Mouse (Mus musculus) urinary bladder, adult 18-20 months (tissue): Measurements from ENCODE around the gene Gm17657.

ENCODE experiments used
- DNase-seq, 2 experiments: peaks; one replicate each; pipeline ENCODE4 v3.0.0; 2022; ENCODE audit warnings: low spot score in 2 of 2, mixed read lengths in 2 of 2

Gene Gm17657

DNA sequence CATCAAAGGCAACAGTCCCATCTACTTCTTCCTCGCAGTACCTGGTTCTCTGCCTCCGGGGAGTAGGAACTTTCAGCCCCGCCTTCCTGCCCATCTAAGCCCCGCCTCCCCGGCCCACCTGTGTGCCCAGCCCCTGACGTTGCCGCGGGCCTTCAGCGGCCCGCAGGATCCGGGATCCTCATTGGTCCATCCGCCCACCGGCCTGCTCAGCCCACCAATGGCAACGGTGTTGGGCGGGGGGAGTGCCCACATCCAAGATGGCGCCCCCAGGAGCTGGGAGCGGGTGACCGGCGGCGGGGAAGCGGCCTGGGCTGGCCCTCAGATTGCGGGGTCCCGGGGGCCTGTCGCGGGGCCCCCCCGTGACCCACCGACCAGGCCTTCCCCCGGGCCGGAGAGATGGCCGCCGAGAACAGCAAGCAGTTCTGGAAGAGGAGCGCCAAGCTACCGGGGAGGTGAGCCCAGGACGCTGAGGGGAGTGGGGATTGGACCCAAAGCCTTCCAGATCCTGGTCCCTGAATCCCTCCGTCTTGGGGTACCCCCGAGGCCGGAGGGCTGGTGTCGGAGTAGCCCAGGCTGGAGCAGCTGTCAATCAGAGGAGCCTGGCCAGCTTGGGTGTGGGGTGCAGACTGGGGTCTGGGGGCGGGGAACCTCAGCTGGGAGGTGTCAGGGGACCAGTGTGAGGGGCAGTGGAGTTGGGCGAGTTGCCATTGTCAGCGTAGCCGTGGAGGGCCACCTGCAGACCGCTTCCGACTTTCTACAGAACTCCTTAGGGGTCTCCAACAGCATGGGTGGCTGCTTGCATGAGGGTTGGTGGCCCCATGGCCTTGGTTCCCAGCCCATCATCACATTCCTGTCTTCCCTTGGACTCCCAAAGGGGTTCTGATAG lies at the start of gene Gm17657, which contains the start of gene Tbc1d22b:
Gm17657 (minus strand) TSS at position 96 of the 886 bp plus-strand sequence.
Tbc1d22b (plus strand) TSS at position 243 of the 886 bp plus-strand sequence.
- DNase-seq, result peak; percentile 89 to 91

DNA sequence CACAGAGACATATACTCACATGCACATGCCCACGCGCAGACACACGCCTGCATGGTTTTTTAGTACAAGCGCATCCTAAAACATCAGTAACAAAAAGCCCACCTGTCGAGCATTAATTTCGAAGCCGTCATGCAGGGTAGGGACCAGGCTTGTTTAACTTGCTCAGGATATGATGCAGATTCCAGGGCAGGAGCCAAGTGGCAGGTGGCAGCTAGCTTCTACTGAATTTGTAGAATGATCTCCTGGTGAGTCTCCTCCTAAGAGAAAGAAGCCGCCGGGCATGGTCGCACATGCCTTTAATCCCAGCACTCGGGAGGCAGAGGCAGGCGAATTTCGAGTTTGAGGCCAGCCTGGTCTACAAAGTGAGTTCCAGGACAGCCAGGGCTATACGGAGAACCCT lies 49.6 kb upstream of the Gm17657 start:
- DNase-seq, result no peak

DNA sequence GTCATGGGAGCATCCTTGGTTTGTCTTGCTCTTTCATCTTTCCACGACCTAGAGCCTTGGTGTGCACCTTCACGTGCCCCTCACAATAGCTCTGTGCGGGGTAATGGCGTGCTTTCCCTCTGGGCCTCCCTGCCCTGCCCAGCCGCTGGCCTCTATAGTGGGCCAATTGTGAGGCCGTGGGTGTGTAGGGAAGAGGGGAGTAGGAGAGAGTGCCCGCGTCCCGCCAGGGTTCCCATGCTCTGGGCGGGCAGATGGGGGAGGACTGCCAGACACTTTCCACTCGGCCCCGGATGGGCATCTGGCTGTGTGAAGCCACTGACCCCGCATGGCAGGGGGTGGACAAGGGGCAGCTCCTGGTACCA lies 47.3 kb upstream of the Gm17657 start:
- DNase-seq, result no peak

DNA sequence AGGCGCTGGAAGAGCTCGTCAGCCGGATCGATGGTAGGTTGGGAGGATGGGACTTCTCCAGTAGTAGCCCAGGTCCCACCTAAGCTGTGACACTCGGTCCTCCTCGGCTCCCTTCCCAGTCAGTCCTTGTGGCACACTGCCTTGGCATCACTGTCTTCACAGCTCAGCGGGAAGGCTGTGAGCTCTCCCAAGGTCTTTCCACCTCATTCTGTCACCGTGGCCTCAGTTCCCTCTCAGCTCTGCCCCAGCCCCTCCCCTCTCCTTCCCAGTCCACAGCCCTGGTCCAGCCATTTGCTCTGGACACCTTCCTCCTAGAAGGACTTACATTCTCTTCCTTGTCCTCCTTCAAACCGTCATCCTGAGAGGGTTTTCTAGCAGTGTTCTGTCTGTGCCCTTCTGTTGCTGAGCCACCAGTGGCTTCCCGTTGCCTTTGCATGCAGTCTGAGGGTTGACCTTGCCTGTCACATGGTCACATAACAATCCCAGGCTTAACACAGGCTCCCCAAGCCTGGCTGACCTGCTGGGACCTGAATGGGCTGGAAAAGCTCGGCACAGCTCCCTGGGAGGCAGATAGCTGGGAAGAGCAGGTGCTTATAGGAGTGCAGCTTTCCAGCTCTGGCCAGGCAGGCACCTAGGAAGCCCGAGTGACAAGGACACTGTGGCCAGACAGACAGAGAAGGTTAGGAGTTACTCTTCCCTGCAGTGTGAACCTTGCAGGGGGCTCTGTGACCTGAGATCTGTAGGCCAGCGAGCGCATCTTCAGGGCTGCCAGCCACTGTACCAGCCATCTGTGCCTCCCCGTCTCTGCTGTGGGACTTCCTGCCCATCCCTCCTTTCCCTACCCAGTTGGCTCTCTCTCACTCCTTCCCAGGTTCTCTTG lies 46.7 kb upstream of the Gm17657 start:
- DNase-seq, result no peak

DNA sequence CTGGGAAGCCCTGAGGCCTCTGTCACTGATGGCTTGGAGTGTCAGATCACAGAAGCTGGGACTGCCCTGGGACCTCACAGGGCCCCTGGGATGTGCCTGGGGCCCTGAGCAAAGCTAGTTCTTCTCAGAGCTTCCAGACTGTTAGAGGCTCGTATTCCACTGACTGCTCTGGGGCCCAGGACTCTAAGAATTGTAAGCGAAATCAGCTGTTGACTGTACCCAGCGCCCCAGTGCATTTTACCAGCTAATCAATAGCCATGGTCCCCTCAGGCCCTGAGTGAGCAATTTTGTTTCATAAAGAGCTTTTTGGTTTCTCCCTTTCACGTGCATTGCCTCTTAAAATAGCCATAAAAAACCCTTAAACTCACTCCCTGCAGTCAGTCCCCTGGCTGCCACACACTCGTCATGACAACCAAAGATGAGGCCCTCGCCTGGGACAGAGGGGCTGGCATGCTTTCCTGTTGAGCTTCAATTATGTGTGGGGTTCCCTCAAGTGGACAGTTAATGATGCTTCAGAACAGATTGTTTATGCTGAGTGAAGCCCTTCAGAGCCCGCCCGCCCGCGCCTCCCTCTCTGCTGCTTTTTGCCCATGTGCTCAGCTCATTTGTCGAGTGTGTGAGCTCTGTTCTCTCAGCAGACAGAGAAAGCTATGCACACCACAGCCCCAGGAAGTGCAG lies 39.9 kb upstream of the Gm17657 start:
- DNase-seq, result no peak

DNA sequence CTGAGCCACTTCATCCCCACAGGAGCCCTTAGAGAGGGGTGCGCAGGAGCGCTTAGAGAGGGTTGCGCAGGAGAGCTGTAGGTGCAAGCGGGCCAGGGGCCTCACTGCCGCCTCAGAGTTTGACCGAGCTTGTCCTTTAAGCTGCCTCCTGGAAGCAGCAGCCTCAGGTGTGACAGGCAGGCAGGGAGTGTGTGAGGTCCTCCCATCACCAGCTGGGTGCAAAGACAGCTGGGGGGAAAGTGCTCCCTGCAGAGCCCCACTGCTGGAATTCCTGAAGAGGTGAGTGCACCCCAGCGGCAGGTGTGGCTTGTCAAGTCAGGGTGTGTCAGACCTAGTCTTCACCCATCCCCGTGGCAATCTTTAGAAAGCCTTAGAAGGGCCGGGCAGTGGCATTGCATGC lies 37.5 kb upstream of the Gm17657 start:
- no peak for DNase-seq

DNA sequence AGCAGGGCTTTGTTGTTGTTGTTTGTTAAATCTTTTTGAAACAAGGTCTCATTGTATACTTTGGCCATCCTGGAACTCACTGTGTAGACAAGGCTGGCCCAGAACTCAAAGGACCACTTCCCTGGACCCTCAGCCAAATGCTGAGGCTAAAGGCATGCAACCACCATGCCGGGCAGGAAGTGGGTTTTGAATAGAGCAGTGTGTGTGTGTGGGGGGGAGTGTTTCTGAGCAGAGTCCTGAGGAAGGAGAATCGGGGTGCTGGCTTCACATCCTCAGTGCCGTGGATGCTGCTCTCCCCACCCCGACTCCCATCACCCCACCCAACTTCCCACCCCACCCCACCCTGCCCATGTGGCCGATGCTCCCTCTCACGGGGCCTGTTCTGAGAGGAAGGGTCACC lies 36.0 kb upstream of the Gm17657 start:
- no peak for DNase-seq

DNA sequence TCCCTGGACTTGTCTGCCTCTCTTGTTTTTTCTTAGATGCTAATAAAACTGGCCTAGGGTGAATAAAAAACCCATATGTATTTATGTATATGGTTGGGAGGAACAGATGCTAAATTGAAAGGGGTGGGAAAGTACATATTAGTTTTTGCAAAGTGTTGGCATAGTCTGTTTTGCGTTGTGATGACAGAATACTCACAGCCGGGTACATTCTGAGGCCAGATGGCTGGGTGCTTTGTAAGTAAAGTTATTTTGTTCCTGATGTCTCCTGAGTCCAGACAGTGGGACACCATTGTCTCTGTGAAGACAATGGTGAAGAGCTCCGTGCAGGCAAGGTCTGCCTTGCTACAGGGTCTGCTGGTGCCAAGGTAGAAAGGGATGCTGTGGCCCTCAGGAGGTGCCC lies 35.3 kb upstream of the Gm17657 start:
- DNase-seq, result no peak

DNA sequence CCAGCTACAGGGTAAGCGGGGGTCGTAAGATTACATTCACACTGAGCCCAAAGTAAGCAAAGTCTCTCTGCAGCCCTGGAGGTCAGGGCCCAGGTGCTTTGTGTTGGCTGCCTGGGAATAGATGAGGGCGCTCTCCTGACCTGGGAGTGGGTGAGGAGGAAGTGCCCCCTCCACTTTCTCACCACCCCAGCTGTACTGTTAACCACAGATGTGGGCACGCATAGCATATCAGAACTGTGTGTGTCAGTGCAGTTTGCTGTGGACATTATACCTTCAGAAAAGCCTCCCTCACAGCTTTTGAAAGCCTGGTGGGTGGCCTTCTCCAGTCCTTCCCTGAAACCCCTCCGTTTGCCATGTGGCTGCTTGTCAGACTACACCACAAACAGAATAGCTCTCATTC lies 34.9 kb upstream of the Gm17657 start:
- DNase-seq, result no peak

DNA sequence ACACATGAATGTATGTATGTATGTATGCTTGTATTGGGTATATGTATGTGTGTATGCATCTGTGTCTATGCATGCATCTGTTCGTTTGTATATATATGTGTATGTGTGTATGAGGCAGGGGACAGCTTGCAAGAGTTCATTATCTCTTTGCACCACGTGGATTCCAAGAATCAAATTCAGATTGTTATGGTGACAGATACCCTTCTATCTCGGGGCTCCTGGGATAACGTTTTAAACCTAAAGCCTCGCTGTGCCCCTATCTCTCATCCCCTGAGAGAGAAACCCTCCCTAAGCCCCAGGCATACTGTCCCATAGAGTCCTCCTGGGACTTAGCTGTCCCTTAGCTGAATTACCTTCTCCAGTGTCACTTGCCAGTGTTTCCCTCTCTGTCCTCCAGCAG lies 34.1 kb upstream of the Gm17657 start:
- DNase-seq, result no peak

DNA sequence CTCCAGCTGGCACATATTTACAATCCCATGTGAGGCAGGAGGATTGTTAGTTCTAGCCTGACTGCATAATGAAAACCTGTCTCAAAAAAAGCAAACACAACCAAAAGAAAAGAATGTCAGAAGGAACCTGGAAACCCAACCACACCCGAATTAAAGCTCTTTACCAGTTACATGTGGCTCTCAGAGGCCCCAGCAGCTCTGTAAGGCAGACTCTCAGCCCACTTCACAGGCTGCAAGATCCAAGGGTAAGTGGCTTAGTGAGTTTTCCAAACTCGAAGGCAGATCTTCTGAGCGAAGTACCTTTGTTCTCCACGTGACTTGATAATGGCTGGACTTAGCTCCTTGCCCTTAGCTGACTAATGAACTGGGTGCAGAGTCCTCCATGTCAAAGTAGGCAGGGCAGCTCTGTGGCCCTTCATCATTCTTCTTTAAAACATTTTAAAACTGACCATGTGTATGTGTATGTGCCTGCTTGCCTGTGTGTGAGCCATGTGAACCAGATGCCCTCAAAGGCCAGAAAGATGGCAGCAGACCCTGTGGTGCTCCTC lies 30.2 kb upstream of the Gm17657 start:
- DNase-seq, result no peak

DNA sequence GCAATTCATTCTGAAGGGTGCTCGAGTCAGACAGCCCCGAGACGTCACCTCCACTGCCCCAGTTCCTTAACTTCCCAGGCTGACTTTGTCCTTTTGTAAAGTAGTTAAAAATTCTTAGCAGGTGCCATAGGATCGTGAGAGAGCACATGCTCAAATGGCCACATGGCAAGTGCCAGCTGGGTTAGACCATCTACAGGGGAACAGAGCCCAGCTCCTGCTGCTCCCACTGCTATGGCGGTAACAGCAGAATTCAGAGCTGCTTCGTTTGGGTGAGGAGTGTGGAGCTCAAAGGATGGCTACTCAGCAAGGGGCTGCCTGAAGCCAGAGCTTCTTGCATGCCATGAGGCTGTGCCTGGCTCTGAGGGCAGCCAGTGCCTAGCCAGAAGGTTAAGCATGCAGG lies 20.4 kb upstream of the Gm17657 start:
- DNase-seq, result no peak

DNA sequence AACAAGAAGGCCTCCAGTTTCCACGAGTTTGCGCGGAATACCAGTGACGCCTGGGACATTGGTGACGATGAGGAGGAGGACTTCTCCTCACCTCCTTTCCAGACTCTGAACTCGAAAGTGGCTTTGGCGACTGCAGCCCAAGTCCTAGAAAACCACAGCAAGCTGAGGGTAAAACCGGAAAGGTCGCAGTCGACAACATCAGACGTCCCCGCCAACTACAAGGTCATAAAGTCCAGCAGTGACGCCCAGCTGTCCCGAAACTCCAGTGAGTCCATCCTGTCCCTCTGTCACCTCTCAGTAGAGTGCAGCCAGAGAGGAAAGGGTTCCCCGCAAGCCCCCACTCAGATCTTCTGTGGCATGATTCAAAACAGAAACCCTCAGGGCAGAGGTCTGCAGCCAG lies 19.0 kb upstream of the Gm17657 start:
- no peak for DNase-seq

DNA sequence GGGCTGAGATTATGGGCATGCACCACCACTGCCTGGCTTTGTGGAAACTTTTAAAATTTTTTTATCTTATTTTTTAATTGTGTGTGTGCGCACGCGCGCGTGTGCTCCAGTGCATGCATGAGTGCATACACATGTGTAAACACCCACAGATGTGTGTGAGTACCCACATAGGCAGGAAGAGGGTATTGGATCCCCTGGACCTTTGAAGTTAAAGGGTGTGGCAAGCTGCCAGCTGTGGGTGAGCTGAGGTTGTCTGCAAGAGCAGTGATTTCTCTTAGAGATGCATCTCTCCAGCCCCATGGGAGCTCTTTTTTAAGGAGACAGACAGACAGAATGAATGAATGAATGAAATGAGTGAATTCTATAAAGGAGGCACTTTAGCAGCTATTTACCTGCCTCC lies 16.1 kb upstream of the Gm17657 start:
- DNase-seq, result no peak

DNA sequence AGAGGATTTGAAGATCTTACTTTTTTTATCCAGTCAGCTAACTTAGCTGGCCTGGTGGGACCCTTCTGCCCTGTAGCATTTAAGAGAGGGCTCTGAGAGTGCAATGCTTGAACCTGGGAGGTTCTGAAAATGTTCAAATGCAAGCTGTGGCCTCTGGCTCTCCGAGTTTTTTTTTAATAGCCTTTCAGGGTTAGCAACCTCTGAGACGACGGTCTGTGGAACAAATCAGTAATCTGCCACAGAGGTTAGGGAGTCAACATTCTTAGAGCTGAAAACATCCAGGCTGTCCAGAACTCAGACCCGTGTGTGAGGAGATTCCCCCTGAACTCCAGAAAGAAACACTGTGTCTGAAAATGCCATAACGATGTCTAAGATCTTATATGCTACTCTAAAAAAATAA lies 9.0 kb upstream of the Gm17657 start:
- DNase-seq, result no peak

DNA sequence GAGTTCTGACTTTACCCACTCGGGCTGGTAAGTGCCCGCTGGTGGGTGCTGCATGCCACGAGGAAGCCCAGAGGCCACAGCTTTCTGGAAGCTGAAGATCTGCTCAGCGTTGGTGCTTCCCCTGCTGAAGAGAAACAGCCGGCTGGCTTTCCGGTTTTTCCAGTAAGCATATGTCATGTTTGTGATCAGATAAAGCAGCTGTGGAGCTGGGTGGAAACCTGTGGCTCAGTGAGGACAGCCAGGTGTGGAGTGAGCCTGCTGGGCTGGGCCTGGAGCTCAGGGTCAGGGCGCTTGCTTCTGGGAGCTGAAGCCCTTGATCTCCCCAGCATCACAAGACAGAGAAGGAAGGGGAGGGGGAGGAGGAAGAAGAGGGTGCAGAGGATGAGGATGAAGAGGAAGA lies 7.5 kb upstream of the Gm17657 start:
- peak; percentile 29 to 47 for DNase-seq

DNA sequence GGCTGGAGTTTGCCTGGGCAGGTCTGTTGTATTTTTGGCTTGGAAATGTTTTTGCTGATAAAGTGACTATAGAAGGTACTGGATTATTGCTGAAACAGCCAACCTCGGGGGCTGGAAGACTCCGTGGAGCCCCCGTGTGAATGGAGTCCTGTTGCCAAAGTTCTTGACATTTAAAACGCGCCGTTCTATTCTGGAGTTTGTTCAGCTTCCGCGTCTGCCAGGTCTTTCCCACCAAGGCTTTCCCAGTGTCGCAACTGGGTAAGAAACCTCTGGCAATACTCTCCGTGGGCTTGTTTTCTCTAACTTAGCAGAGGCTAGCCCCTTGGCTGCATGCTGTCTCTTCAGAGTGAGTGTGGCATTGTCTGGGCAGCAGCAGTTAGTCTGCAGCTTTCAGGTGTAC lies 7.0 kb upstream of the Gm17657 start:
- DNase-seq, result no peak

DNA sequence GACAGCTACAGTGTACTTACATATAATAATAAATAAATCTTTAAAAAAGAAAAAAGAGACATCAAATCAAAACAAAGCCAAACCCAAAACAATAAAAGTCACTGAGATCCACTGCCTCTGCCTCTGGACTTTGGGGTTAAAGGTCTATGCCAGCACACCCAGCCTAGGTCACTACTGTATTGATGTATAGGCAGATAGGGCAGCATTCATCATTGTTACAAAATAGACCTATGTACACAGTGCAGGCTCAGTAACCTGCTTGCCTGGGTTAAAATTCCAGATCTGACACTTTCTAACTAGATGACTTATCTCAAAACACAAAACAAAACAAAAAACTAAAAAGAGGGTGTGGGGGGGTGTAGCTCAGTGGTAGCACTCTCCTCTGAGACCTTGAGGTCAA lies 4.7 kb upstream of the Gm17657 start:
- DNase-seq, result no peak

DNA sequence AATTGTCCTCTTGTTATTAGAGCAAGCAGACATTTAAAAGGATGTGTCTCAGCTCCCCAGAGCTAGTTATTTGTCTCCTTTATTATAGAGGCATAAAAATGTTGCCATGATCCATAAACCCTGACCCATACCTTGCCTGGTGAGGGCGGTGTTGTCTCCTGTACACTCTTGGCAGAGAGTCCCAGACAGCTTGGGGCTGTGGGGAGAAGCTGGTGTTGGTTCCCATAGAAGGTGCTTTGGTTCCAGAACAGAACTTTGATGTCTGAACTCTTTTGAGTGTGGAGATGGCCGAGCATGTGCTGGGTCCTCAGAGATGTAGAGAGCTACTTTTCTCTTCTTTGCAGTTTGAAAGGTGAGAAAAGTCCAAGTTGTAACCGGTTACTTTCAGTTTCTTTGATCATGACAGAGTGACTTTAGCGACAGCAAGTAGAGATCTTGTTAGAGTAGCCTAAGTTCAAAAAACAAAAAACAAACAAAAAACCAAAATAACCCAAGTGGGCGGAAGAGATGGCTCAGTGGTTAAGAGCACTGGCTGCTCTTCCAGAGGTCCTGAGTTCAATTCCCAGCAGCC lies 2.8 kb upstream of the Gm17657 start, which contains the start of gene Tmem217:
Tmem217 (minus strand) TSS at position 224 of the 571 bp plus-strand sequence.
- no peak for DNase-seq

DNA sequence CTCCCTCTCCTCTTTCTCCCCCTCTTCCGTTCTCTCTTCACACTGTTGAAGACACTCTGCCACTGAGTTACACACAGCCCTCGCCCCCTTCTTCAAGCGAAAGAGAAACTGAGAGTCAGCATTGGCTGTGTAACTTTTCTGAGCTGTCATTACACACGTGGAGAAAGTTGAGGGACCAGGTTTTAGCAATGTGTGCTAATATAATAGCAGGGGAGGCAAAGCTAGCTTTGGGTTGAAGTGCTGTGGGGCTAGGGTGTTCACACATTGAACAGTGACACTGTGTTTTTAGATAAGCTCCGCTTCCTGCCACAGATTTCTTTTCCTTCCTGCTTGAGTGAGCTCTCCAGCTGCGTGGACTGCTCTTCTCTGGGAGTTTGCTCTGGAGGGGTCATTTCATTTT lies 1.6 kb upstream of the Gm17657 start:
- no peak for DNase-seq

DNA sequence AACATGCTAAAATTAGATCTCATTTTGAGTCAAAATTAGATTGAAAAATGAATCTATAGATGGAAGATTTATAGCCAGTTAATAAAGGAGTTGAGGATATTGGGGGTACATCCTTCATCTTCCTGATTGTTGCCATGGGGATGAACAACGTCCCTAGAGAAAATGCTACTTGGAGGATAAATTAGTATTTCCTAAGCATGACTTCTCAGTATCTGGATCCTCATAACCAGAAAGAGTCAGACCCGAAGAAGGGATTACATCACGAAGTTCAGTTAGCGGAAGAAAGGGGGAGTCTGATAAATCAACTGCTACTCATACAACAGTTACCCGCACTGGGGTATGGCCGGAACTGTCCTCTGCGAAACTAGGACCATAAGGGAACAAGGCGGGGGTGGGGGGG lies 444 bp downstream of the Gm17657 start:
- DNase-seq, result no peak

DNA sequence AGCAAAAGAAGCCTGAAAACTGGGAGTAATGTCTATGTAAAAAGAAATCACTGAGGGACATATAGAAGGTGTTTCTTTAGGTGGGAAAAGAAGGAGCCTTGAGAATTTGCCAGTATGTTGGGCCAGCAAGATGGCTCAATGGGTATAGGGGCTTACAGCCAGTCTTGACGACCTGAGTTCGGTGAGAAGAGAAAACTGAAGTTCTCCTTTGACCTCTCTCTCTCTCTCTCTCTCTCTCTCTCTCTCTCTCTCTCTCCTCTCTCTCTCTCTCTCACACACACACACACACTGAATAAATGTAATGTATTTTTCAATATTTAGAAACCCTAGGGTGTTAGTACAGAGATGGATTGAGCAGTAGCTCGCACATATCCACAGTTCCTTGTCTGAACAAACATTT lies 944 bp downstream of the Gm17657 start:
- no peak for DNase-seq
